Mouse (Mus musculus): Measurements from ENCODE around the gene Lrrc8d.
A peak's percentile ranks its signal among the peaks of the same experiment; 100 is the strongest.

Lrrc8d gene

DNA sequence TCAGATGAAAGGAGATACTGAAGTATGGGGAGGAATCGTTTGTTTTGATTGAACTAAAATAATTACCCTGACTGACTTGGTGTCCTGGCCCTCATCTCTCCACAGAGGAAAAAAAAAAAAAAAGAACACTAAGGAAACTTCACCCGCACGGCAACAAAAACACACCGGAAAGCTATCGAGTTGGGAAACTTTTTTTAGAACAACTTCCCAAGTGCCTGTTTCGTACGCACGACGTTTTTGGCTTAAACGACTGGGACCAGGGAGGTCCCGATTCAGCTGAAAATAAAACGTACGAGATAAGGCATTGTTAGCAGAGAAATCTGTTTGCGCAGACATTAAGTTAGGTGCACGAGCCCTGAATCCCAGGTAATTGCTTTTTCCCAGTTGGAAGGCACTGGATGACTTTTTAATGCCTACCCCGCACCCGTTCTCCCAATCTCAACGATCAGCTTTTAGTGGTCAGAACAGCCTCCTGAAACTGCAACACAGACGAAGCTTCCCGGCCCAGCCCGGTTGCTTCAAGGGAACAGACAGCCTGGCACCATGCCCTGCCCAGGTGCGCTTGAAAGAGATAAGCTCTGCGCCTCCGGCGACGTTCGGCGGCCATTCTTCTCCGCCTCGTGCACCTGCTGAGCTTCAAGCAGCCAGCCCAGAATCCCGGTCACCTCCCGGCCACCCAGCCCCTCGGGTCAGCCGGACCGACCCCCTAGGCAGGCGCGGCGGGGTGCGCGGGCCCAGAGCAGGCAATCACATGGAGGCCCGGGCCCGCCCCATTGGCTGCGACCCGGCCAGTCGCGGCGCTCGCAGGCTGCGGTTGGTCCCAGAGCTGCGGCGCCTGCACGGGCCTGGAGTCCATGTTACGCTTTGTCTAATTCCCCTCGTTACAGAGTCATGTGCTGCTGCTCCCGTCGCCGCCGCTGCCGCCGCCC, at the start of gene Lrrc8d:
Lrrc8d (plus strand) TSS at position 829 of the 929 bp plus-strand sequence.
- DNase-seq = peak; percentile 81 to 85

DNA sequence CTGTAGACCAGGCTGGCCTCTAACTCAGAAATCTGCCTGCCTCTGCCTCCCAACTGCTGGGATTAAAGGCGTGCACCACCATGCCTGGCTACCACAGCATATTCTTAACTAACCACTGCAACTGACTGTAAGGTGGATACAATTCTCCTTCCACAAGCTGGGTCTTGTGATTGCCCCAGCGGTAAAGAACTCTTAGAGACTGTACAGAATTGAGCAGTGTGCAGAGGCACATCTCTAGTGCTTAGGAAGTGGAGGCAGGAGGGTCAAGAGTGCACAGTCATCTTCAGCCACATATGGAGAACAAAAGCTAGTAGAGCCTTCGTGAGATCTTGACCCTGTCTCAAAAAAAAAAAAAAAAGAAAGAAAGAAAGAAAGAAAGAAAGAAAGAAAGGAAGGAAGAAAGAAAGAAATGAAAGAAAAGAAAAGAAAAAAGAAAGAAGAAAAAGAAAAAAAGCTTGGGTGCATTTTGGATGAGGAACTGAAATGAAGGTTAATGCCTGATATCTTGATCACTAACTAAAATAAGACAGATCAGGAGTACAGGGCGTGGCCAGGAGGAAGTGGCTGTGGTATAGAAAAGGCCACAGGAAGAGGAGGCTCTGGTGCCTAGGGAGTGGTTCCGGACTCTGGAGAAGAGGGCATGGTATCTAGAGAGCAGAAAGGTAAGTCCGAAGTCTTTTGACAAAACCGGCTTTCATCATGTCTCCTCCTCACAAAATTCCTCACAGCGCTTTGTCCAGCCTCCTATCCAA, 48.9 kb upstream of the Lrrc8d start:
- peak; percentile 53 to 58 for DNase-seq

DNA sequence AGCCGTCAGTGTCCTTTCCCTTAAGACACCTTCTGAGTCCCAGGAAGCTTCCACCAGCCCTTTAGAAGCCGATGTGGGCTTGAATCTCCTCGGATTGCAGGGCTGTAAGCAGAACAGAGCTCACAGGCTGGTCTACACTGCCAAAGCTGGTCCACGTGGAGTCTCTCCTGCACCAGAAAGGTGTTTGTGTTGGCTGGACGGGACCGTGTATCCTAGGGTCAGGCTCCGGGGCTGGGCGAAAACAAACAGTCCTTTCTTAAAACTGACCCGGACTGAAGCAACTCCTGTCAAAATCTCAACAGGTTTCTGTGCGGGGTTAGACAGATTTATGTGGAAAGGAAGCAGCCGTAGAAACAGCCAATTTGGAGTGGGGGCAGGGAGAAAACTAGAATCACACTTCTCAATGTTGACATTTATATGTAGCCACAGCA, 48.2 kb upstream of the Lrrc8d start:
- DNase-seq = peak in 1 of 2 experiments; percentile 45

DNA sequence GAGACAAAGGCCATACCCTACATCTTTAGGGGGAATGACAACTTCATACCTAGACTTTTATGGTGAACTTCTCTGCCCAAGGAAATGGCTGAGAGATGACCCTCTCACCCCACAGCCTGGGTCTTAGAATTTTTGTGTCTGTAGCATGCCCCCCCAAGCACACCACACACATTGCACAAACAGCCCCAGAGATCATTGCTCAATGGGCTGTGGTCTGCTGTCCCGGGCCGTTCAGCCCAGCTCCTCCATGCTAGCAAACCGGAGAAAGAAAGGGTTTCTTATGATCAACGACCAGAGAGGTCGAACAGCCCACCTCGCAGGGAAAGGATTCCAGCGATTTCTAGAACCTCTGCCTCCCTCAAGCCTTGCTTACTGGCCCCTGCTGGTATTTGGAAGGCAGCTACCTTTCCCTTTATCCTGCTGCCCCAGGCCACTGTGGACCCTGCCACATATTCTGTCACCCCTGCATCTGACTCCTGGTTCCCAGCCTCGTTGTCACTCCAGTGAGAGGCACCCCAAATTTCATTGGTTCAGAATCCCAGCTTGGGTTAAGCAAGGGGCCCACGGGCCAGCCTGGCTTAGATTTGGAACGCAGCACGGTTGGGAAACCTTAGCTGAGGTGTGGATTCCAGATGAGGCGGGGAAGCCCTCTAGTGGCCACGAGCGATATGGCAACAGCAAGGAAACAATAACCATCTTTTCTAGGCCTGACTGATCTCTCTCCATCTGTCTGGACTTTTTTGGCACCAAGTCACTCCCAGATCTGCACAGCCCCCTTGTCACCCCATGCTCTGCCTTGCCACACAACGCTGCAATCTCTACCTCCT, 45.3 kb upstream of the Lrrc8d start:
- peak; percentile 84 to 88 for DNase-seq

DNA sequence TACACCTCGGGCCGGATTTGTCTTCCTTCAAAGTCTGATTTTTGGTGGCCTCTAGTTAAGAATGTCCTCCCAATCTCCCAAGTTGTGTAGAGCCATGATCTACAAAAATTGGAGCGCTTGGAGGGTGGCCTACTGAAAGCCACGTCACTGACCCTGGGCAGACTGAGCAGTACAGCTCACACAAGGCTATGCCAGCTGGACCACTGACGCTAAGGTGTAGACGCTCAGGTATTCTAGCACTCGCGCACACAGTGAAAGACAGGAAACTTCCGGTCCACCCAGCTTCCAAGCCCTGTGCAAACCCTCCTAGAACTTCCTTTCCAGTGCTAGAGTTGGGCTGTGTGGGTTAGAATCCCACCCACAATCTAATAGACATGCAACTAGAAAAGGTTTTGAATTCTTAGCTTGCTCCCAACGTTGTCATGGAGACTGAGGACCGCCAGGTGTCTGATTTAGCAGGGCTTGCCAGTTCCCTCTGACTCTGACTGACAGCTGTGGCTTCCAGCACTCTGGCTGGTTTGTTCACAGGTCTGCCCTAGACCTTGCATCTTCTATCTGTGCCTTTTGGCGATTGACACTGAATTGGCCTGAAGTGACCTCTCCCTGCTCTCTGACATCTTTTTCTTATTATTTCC, 44.6 kb upstream of the Lrrc8d start:
- DNase-seq = peak; percentile 23 to 51

DNA sequence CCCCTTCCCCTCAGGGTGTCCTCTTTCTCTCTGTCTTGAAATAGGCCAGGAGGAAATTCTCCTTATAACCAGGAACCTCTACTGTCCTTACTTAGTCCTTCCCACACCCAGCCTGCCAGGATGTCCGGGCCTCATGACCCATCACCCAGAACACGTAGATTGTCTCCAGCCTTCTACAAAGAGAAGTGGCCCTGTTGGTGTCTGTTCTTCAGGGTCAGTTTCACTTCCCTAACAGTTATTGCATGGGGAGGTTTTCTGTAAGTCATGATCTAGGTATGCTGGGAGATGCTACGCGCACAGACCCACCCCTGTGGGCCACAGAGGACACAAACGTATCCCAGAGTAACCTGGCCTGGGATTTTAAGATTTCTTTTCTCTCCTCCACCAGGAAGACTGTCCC, 37.9 kb upstream of the Lrrc8d start:
- DNase-seq = no peak

DNA sequence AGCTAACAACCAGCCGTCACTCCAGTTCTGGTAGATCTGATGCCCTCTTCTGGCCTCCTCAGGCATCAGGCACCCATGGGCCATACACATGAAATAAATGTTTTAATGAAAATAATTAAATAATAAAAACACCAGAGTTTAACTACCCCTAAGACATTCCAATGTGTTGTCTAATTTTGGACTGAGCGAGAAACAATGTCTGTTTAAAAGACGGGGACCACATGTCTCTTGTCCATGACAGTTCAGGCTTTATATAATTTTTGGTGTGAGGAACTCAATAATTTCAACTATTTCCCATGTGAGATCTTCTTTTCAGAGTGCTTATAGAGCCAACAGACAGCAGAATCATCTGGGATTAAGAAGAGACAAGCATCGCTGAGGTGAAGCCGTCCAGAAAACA, 32.8 kb upstream of the Lrrc8d start:
- DNase-seq = no peak

DNA sequence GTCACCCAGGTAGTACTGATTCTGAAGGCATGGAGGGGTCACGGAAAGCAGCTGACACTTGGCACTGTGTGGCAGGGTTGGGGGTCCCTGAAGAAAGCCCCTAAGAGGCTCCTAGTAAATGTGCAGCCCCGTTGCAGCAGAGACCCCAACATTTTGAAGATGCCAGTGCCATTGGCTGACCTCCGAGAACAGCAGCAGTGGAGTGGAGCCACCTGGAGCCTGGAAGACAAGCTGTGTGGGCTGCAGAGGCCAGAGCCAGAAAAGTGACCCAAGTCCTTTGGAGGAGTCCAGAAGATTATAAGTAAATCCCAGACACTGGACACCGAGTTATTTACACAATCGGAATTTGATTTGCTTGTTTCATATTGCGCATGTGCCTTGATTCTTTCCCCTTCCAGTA, 32.4 kb upstream of the Lrrc8d start:
- no peak for DNase-seq

DNA sequence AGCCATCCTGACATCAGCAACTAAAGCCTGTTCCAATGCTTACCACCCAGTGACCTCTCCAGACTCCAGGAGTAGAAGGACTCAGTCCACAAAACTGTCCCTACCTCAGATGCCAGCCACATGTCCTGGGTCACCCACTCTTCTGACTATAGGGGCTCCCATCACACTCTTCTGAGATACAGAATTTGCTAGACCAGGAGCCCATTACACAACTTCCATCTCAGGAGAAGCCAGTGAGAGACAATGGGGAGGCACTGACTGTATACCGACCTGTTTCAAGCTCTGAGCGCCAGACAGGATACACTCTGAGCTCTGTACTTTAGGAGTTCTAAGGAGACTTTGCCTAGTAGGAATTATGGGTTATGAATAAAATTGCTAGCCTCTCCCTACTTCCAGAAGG, 30.7 kb upstream of the Lrrc8d start:
- DNase-seq = no peak

DNA sequence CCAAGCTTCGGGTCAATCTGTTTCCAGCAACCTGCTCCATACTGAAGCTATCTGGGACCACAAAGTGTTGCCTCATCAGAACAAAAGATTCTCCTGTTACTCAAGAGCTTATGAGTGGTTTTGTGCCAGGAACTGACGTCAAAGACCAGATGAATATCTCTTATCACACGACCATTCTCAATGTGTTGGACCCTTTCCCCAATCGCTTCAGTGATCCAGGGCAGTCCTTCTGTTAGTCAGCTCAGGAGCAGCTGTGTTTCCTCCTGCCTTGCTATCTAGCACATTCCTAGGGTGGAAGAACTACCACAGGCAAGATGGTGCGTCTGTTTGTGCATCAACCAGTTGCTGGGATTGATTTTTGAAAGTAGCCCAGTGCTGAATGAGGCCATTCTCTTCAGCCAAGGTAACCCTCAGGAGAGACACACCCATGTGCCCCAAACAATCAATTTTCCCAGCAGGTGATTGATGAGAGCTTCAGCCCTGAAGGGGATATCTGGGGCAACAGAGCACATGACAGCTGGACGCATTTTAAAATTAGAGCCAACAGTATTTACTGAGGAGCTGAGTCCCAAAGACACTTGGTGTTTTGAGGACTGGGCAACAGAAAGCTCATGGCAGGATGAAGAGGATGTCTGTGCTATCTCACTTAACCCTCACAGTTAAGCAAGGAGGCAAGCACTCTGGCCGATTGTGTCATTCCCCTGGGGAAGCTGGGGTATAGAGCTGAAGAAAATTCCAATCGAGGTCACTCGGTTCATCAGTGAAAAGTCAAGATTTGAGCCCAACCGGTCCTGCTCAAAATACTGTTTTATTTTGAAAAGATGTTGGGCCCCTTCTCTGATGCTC, 30.0 kb upstream of the Lrrc8d start:
- no peak for DNase-seq

DNA sequence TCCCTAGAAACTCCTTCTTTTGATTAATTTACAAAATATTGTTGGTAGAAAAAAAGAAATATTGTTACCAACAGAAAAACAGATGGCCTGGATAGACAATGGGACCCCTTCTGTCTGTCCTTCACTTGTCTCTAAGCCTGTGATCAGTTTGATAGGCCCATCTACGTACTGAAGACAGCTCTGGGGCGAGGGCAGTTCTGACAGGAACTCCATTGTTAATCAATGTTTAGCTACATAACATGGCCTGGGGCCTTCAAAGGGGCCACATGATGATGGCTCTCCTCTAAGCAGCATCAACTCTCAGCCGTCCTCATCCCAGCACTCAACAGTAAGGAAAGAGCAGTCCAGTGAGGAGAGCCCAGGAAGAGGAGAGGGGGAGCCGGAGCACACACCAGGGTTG, 27.4 kb upstream of the Lrrc8d start:
- no peak for DNase-seq

DNA sequence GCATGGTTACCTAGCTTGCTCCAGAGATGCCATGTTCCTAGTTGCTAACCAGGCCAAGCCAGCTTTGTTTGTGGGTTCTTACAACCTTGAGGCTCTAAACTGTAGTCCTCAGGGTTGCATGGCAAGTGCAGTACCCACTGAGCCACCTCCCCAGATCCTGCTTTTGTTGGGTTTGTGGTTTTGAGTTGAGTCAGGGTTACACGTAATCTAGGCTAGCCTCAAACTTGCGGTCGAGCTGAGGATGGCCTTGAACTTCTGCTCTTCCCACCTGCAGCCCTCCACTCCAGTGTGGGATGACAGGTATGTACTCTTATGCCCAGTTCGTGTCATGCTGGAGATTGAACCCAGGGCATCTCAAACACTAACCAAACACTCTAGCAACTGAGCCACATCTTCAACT, 24.3 kb upstream of the Lrrc8d start:
- no peak for DNase-seq

DNA sequence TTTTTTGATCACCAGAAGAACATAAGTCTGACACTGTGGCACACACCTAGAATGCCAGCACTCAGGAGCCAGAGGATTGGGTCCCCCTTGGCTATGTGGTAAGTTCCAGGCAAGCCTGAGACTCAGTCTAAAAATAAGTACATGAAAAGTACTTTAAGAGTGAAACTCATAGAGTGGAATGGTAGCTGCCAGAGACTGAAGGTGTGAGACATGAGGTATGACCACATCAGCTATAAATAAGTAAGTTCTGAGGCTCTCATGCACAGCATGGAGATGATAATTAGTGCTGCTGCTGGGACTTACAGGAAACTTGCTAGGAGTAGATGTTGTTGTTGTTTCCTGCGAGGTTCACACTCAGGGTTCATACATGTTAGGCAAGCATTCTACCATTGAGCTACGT, 22.7 kb upstream of the Lrrc8d start:
- DNase-seq = no peak

DNA sequence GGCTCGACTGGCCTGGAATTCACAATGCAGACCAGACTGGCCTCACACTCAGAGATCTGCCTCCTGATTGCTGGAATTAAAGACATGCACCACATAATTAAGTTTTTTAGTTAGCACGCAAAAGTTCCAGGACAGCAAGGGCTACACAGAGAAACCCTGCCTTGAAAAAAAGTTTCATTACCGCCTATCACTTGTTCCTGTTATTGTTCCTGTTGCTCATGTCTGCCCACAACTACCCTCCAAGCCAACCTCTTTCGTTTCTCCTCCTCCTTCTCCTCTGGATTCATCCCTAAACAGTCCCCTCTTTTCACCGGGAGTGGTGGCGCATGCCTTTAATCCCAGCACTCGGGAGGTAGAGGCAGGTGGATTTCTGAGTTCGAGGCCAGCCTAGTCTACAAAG, 21.5 kb upstream of the Lrrc8d start:
- no peak for DNase-seq

DNA sequence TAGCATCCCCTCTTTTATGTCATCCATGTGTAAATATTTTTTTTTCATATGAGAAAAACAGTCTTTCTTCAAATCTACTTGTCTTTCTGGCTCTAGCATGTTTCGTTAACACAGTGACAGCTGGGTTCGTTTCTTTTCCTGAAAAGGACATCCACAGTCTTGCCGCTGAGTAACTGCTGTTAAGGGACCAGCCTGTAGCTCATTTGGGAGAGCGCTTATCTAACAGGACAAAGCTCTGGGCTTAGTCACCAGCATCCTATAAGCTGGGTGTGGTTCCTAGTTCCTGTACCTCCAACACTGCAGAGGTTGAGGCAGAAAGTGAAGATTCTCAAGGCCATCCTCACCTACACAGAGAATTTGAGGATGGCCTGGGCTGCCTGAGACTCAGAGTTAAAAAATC, 20.5 kb upstream of the Lrrc8d start:
- no peak for DNase-seq

DNA sequence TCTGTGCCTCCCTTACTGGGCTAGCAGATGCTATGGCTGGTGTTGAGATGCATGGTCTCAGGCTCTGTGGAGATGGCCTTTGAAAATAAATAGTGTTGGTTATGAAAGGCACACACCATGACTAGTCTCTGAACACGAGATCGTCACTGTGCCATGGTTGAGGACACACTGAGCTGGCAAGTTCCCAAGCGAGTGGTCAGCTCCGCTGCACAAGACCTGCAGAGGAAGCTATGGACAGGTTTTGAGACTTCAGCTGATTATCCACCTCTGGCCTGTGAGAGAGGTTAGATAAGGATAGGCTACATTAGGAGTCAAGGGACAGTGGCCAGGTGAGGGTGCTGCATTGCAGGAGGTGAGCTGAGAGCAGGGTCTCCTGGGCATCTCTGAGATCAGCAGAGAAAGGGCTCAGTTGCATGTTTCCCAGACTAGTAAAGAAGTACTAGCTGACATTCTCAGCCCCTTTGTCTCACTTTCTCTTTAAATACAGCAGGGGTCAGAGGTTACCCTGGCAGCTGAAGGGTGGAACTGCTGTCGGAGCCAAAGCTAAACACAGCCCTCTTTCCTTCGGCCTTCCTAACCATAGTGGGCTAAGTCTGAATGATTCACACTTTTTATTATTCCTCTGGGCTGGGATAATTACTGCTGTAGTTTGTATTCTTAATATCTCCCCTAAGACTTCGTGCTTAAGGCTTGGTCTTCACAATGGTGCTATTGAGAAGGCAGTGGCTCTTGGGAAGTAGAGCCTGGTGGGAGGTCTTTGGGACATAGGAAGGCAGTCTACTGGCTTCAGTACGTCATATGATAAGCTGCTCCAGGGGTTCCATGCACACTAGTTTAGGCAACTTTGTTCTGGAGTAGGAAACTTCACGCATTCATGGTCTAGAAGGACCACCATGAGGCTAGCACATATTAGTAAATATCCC, 19.6 kb upstream of the Lrrc8d start:
- DNase-seq = no peak

DNA sequence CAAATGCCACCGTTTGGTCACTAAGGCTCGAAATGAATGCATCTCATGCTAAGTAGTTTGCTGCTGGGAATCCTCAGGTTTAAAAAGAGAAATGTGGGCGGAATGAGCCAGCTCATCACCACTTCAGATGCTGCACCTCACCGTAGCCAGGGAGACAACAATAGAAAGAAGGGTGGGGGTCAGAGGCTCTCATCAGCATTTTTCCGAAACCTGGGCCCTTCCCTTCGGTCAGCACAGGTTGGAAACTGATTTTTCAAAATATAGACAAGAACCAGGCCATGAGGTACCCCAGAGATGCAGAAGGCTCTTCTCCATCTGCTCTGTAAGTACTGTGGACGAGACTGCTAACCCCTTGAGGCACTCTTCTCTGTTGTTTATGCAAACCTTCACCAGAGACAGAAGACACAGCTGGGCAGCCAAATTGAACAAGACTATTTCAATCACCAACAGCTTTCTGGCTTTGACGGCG, 17.6 kb upstream of the Lrrc8d start:
- DNase-seq = no peak

DNA sequence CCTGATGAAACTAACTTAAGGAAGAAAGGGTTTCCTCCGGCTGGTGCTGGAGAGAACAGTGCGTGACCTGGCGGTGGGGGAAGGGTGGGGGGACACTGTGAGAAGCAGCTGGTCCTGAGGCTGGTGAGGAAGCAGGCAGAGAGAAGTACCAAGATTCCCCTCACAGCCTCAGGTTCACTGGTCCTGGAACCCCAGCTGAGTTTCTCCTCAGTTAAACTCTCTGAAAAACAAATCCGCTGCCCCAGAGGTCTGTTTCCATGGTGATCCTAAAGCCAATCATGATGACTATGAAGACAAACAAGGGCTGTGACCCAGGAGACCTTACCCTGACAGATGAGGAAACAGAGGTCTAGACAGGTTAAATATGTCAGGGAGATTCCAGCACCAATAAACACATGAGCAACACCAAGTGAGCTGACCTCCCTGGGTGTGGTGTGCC, 15.8 kb upstream of the Lrrc8d start:
- no peak for DNase-seq

DNA sequence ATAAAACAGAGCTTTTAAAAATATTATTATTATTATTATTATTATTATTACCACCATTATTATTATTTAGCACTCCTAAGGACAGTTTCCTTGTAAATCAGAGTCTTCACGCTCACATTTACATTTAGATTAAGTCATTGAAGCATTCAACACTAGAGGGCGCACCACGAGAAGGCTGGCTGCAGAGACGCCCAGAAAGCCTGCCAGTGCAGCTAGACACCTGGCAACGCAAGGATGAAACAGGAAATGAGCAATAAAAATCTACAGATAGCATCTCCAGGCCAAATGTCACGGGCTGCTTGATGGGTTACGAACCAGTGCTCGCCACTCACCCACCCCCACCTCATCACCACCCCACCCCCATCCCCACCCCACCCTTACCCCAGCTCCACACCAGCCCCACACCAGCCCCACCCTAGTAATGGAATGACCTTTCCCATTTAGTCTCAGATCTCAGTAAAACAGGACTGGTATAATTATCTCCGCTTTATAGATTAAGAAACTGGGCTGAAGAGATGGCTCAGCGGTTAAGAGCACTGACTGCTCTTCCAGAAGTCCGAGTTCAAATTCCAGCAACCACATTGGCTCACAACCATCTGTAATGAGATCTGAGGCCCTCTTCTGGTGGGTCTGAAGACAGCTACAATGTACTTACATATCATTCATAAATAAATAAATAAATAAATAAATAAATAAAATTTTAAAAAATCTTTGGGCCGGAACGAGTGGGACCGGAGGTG, 14.7 kb upstream of the Lrrc8d start:
- DNase-seq = peak; percentile 74 to 76
